Mouse (Mus musculus): ENCODE data around the gene Gcsam. TPM values are rescaled to one million over a fixed set of nuclear protein-coding genes. Genes with fewer than 3 reads are reported as not detected.
A peak's percentile ranks its signal among the peaks of the same experiment; 100 is the strongest.

Gcsam gene
- polyA plus RNA-seq, 1 experiment from 2014 or later = 0.33 TPM

DNA sequence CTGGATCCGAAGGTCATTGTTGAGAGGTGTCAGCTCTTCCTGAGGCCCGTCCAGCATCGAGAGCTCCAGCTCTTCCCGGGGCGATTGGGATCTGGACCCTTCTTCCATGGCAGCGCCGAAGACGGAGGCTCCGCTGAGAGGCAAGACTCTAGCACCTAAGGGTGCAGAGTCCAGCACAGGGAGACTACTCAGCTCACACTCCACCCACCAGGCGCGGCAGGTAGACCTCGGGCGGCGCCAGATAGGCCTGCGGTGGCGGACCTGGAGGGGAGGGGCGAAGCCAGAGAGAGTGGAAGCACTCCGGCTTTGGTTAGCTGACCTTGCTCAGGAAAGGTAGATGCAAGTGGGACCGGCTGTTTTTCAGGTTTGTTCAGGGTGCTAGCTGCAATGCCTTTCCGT, 43.8 kb downstream of the Gcsam start, which contains the start of gene BC016579:
TSS of gene BC016579 (minus strand) at position 135 of the 399 bp plus-strand sequence.
- Histone ChIP-seq H3K4me1 (peaks cover 11% of the 10 kb centered on the region; the same call in 1 of the 2 replicates), H3K9ac (peak within 1 kb of the TSS; percentile 39; the same call in 1 of the 2 replicates), H3K4me2 (replicated peaks) (peak within 1 kb of the TSS; percentile 76), H3K9me3 (no peaks in the 10 kb centered on the region), H3K36me3 (no peaks in the 10 kb centered on the region), H3K27me3 (peaks cover 31% of the 10 kb centered on the region), H3K4me3 (peak within 1 kb of the TSS; percentile 38), H3K27ac (no peak within 1 kb of the TSS)
- 6% methylated on average over 20 of the region's 20 CpGs for WGBS
- ATAC-seq (ENCODE audit: low FRiP score, low read depth) = no peak

DNA sequence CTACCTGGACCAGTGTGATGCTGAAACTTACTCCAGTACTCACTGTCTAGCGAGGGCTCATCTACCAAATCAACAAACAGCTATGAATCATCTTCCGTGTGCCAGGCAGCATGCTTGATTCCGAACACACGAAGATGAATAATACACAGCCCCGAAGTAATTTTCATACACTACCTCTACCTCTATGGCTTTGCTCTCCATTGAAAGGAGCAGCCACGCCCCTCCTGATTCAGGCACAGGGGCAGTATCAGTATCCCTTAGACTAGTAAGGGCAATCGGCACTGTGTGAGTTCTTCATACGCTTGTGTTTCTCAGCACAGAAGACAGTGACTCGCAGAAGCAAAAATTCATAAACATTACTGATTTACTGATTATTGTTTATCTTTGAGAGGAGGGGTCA, 44.3 kb downstream of the Gcsam start:
- Histone ChIP-seq H3K4me1 (peaks cover 11% of the 10 kb centered on the region; the same call in 1 of the 2 replicates), H3K4me2 (replicated peaks) (peak overlapping the region; percentile 76; the same call in 1 of the 2 replicates), H3K36me3 (no peaks in the 10 kb centered on the region), H3K27ac (no peak overlapping the region), H3K9ac (no peak overlapping the region), H3K9me3 (no peaks in the 10 kb centered on the region), H3K27me3 (peaks cover 31% of the 10 kb centered on the region), H3K4me3 (peak overlapping the region; percentile 38; the same call in 1 of the 2 replicates)
- ATAC-seq (ENCODE audit: low FRiP score, low read depth) = no peak
- 64% methylated on average over 9 of the region's 9 CpGs for WGBS

DNA sequence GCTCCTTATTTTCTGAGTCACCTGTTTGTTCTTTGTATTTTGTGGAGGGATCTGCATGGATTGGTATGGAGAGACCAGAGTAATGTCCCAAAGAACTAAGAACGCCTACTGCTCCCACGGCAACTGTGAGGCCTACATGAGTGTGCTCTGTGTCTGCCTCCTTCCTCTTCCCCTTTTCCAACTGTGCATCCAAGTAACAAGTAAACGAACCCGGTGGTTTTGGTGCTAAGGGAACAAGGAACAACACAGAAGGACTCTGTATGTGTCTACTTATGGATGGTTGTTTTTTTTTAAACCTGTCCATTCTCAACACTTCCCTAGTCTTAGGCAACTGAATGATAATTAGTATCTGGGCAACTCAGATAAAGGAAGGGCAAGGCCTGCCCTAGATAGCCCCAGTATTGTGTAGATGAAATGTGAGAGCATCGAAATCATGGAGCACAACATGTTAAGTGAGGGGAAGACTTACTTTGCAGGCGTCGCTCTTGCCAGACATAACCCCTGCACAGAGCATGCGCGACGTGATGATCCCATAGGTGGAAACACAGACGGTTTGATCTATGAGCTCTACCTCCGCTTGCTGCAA, 47.5 kb downstream of the Gcsam start:
- ATAC-seq (ENCODE audit: low FRiP score, low read depth) = no peak
- H3K27ac ChIP-seq = no peak overlapping the region
- peaks cover 26% of the 10 kb centered on the region for H3K27me3 ChIP-seq
- no peaks in the 10 kb centered on the region for H3K9me3 ChIP-seq
- no peaks in the 10 kb centered on the region for H3K36me3 ChIP-seq
- H3K4me1 ChIP-seq = peaks cover 11% of the 10 kb centered on the region; the same call in 1 of the 2 replicates
- H3K4me3 ChIP-seq = no peak overlapping the region
- no peak overlapping the region for H3K9ac ChIP-seq
- 90% methylated on average over 12 of the region's 12 CpGs for WGBS
- no peak overlapping the region for H3K4me2 ChIP-seq (replicated peaks)

DNA sequence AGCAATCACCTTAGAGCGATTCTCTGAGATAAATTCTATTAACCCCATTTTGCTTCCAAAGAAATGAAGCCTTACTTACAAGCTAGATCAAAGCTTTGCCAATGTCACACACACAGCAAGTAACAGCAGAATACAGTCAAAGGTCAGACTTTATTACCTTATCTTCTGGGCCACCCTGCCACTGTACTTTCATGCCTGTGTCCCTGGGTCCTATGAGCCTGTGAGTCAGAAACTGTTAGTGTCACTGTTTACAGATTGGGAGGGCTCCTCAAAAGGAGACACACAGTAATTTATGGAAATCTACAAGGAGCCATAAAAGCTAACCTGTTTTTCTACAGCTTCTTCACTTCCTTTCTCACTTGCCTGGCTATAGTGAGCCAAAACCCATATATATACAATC, 48.1 kb downstream of the Gcsam start:
- Histone ChIP-seq H3K9ac (no peak overlapping the region), H3K27me3 (peaks cover 20% of the 10 kb centered on the region), H3K9me3 (no peaks in the 10 kb centered on the region), H3K4me2 (replicated peaks) (no peak overlapping the region), H3K27ac (no peak overlapping the region), H3K36me3 (no peaks in the 10 kb centered on the region), H3K4me1 (peaks cover 10% of the 10 kb centered on the region; the same call in 1 of the 2 replicates), H3K4me3 (no peak overlapping the region)
- no peak for ATAC-seq (ENCODE audit: low FRiP score, low read depth)
- 88% methylated on average over 1 of the region's 1 CpGs for WGBS

DNA sequence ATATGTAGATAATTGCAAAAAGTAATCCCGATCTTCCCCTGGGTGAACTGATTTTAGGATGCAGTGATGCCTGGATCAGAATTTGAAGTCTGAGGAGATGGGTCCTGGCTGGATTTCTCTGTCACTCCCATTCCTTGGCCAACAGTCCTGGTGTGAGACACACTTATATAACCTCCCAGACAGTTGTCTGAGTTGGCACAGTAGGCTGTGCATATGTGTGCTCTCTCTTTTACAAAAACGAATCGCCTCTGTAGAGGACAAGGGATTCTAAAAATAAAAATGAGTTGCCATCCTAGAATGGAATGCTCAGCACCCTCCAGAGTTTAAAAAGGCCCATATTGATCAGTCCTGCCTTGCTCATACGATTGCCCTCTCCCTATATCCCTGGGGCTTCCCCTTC, 49.4 kb downstream of the Gcsam start:
- H3K36me3 ChIP-seq = no peaks in the 10 kb centered on the region
- H3K27me3 ChIP-seq = peaks cover 8% of the 10 kb centered on the region
- H3K4me2 ChIP-seq (replicated peaks) = no peak overlapping the region
- no peak for ATAC-seq (ENCODE audit: low FRiP score, low read depth)
- no peak overlapping the region for H3K27ac ChIP-seq
- no peaks in the 10 kb centered on the region for H3K9me3 ChIP-seq
- no peaks in the 10 kb centered on the region for H3K4me1 ChIP-seq
- H3K9ac ChIP-seq = no peak overlapping the region
- WGBS = 85% methylated on average over 4 of the region's 4 CpGs
- no peak overlapping the region for H3K4me3 ChIP-seq

DNA sequence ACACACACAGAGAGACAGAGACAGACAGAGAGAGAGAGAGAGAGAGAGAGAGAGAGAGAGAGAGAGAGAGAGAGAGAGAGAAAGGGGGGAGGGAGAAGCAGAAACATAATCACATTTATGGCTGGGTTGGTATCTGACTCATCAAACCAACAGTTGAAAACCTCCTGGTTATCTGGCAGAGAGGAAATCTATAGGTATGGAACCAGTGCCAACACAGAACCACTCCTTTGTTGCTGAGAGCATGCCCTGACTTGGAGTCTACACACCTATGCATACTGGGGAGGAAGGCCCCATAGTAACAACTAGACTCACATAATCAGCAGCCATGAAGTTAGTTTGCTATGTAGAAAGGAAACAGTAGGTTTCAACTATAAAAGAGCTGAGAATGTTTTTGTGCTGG, 52.2 kb downstream of the Gcsam start:
- Histone ChIP-seq H3K27ac (no peak overlapping the region), H3K9me3 (no peaks in the 10 kb centered on the region), H3K4me2 (replicated peaks) (no peak overlapping the region), H3K9ac (no peak overlapping the region), H3K27me3 (no peaks in the 10 kb centered on the region), H3K4me1 (no peaks in the 10 kb centered on the region), H3K36me3 (no peaks in the 10 kb centered on the region), H3K4me3 (no peak overlapping the region)
- ATAC-seq (ENCODE audit: low FRiP score, low read depth) = no peak

DNA sequence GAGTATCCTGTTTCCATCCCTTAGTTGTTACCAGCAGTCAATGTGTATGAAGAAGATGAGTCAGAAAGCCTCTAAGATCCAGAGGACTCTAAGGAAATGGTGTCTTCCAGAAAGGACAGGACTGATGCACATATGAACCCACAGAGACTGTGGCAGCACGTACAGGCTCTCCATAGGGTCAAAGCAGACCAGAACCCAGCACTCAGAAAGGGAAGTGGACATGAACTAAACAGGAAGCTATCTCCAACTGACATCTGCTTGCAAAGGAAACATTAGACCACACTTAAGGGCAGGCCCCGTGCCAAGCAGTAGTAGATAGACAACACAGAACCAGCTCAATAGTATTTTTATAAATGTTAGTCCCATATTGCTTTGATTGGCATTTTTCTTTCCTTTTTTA, 56.0 kb downstream of the Gcsam start:
- H3K4me2 ChIP-seq (replicated peaks) = no peak overlapping the region
- no peak overlapping the region for H3K27ac ChIP-seq
- no peak for ATAC-seq (ENCODE audit: low FRiP score, low read depth)
- no peaks in the 10 kb centered on the region for H3K9me3 ChIP-seq
- no peak overlapping the region for H3K9ac ChIP-seq
- H3K27me3 ChIP-seq = no peaks in the 10 kb centered on the region
- no peaks in the 10 kb centered on the region for H3K36me3 ChIP-seq
- no peaks in the 10 kb centered on the region for H3K4me1 ChIP-seq
- H3K4me3 ChIP-seq = no peak overlapping the region
- 75% methylated on average over 2 of the region's 2 CpGs for WGBS

DNA sequence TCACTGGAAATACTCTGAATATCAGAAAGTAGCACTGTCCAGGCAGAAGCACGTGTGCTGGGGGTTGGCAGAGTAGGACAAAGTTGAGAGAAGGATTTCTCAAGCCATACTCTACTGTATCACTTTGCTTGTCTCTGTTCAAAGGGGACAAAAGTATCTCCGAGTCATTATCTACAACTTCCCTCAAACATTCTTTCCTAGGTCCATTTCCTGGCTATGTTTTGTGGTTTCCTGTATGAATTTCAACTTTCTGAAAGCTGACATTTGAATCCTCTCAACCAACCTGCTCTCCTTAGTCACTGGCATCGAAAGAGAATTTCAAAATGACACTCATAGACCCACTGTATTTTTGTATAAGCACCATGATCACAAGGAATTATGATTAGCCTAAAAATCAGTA, 58.0 kb downstream of the Gcsam start:
- no peak for ATAC-seq (ENCODE audit: low FRiP score, low read depth)
- Histone ChIP-seq H3K4me1 (no peaks in the 10 kb centered on the region), H3K9me3 (no peaks in the 10 kb centered on the region), H3K27me3 (no peaks in the 10 kb centered on the region), H3K27ac (no peak overlapping the region), H3K4me3 (no peak overlapping the region), H3K9ac (no peak overlapping the region), H3K4me2 (replicated peaks) (no peak overlapping the region), H3K36me3 (no peaks in the 10 kb centered on the region)
- 74% methylated on average over 3 of the region's 3 CpGs for WGBS

DNA sequence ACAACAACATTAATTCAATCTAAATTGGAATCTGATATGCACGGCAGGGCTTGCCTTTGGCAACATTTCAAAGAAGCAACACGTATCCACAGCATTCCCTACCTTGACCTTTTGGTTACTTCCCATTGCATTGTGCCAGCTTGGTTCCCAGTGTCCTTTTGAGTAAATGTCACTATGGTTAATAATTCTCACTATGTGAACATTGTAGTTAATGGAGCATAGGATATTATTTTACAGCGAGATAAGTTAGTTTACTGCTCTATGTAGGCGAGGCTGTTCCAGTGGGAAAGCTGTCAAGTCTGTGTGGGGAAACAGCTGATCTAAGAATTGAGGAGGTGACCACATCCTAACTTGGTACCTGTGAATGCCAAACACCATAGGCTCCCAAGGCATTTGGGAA, 59.8 kb downstream of the Gcsam start:
- H3K9me3 ChIP-seq = no peaks in the 10 kb centered on the region
- H3K9ac ChIP-seq = no peak overlapping the region
- no peaks in the 10 kb centered on the region for H3K27me3 ChIP-seq
- H3K4me1 ChIP-seq = no peaks in the 10 kb centered on the region
- H3K36me3 ChIP-seq = no peaks in the 10 kb centered on the region
- H3K4me2 ChIP-seq (replicated peaks) = no peak overlapping the region
- H3K27ac ChIP-seq = no peak overlapping the region
- 78% methylated on average over 4 of the region's 4 CpGs for WGBS
- no peak for ATAC-seq (ENCODE audit: low FRiP score, low read depth)
- H3K4me3 ChIP-seq = no peak overlapping the region

Other genes with a start within 250 kb of the Gcsam start
- gene Cd200, start 201.3 kb upstream of the Gcsam start, polyA plus RNA-seq (2015; fragmentation: Nextera tagmentation; extraction: Ambion mirVana) = 23.3 TPM in 2 replicates
- gene Gm609, start 117.4 kb upstream of the Gcsam start, polyA plus RNA-seq (2015; fragmentation: Nextera tagmentation; extraction: Ambion mirVana) = not detected in 2 replicates
- not detected in 2 replicates for gene Gm17783, start 78.3 kb upstream of the Gcsam start, polyA plus RNA-seq (2015; fragmentation: Nextera tagmentation; extraction: Ambion mirVana)
- not detected in 2 replicates for gene Slc9c1, start 75.1 kb upstream of the Gcsam start, polyA plus RNA-seq (2015; fragmentation: Nextera tagmentation; extraction: Ambion mirVana)
- 0.10 and 0.11 TPM in 2 replicates for gene BC016579, start 43.7 kb downstream of the Gcsam start, polyA plus RNA-seq (2015; fragmentation: Nextera tagmentation; extraction: Ambion mirVana)
- 0.09 and 0.24 TPM in 2 replicates for gene Tmprss7, start 83.3 kb downstream of the Gcsam start, polyA plus RNA-seq (2015; fragmentation: Nextera tagmentation; extraction: Ambion mirVana)
- gene Tagln3, start 114.2 kb downstream of the Gcsam start, polyA plus RNA-seq (2015; fragmentation: Nextera tagmentation; extraction: Ambion mirVana) = 18.2 and 21.4 TPM in 2 replicates
- 37.1 and 42.3 TPM in 2 replicates for gene Abhd10, start 132.6 kb downstream of the Gcsam start, polyA plus RNA-seq (2015; fragmentation: Nextera tagmentation; extraction: Ambion mirVana)

Measured in limb, embryonic 13.5 days (tissue).